Mouse (Mus musculus) neural tube, embryonic 13.5 days (tissue): ENCODE data around the gene Bex4. TPM values are rescaled to one million over a fixed set of nuclear protein-coding genes. Genes with fewer than 3 reads are reported as not detected.
"Not testable (repeated sequence)": the region's sequence is repeated elsewhere in the genome, so short reads cannot be mapped to it uniquely, and the experiment has no call there.

Experiments
- ATAC-seq: fragments of 200-750 bp; cut with Nextera tagmentation; 2 replicates; pipeline ENCODE4 v1.8.0; 2017; ENCODE audit warnings: low read depth, mild to moderate bottlenecking, moderate TSS enrichment, moderate library complexity
- H3K27ac ChIP-seq: fragments of 300-500 bp; sonication (generic); replicated peaks from 2 replicates; pipeline ENCODE4 v1.5.1; 2015; ENCODE audit warnings: moderate library complexity, mild to moderate bottlenecking, inconsistent platforms
- H3K27me3 ChIP-seq: fragments of 300-500 bp; sonication (generic); 2 replicates; pipeline ENCODE4 v1.6.1; 2015; ENCODE audit warnings: mild to moderate bottlenecking, inconsistent platforms
- H3K36me3 ChIP-seq: fragments of 300-500 bp; sonication (generic); 2 replicates; pipeline ENCODE4 v1.6.1; 2015; ENCODE audit warnings: mild to moderate bottlenecking, inconsistent platforms
- H3K4me1 ChIP-seq: fragments of 300-500 bp; sonication (generic); replicated peaks from 2 replicates; pipeline ENCODE4 v1.6.1; 2015; ENCODE audit warnings: inconsistent platforms
- H3K4me2 ChIP-seq: fragments of 300-500 bp; sonication (generic); 2 replicates; pipeline ENCODE4 v1.6.1; 2015; ENCODE audit warnings: inconsistent platforms, mild to moderate bottlenecking, moderate library complexity
- H3K4me3 ChIP-seq: fragments of 300-500 bp; sonication (generic); 2 replicates; pipeline ENCODE4 v1.5.1; 2015; ENCODE audit warnings: mild to moderate bottlenecking, inconsistent platforms
- H3K9ac ChIP-seq: fragments of 300-500 bp; sonication (generic); 2 replicates; pipeline ENCODE4 v1.6.1; 2015; ENCODE audit warnings: moderate library complexity, mild to moderate bottlenecking, inconsistent platforms
- H3K9me3 ChIP-seq: fragments of 300-500 bp; sonication (generic); 2 replicates; pipeline ENCODE4 v1.6.1; 2016; ENCODE audit warnings: inconsistent platforms
- WGBS: fragments of 180-500 bp; shearing (Covaris S2); methylation state at CpG from one replicate; pipeline ENCODE4 v1.1.7; 2015; 5-methylcytosine and 5-hydroxymethylcytosine counted together
- polyA plus RNA-seq: library from polyadenylated mRNA; unstranded; fragments of >200 nt; fragmentation: Nextera tagmentation; extraction: Ambion mirVana; gene quantifications from 2 replicates; pipeline ENCODE4 v1.2.1, GENCODE M21; 2015

The Bex4 gene
- polyA plus RNA-seq, 1 experiment from 2014 or later, result 97.9 TPM

GRCm38 (mm10) chrX:136139640-136140004, 826 bp downstream of the Bex4 start:
- not testable (repeated sequence) for H3K27ac ChIP-seq, ATAC-seq, H3K4me1 ChIP-seq, H3K36me3 ChIP-seq, H3K27me3 ChIP-seq, H3K9me3 ChIP-seq
- H3K4me3 ChIP-seq, result peak overlapping the region; percentile 40
- peak overlapping the region; percentile 54 for H3K4me2 ChIP-seq
- H3K9ac ChIP-seq, result peak overlapping the region; percentile 62
- 31% methylated on average over 5 of the region's 5 CpGs for WGBS

GRCm38 (mm10) chrX:136141385-136141784, 2.6 kb downstream of the Bex4 start:
- H3K27ac ChIP-seq, result no peak overlapping the region
- no peaks in the 10 kb centered on the region for H3K9me3 ChIP-seq
- no peak overlapping the region for H3K4me3 ChIP-seq
- H3K4me1 ChIP-seq, result no peaks in the 10 kb centered on the region
- no peak overlapping the region for H3K4me2 ChIP-seq
- no peak overlapping the region for H3K9ac ChIP-seq
- 90% methylated on average over 5 of the region's 5 CpGs for WGBS
- no peak for ATAC-seq
- H3K36me3 ChIP-seq, result no peaks in the 10 kb centered on the region
- H3K27me3 ChIP-seq, result no peaks in the 10 kb centered on the region

- H3K4me1 ChIP-seq, result no peaks in the 10 kb centered on the region
- no peaks in the 10 kb centered on the region for H3K36me3 ChIP-seq
- no peak overlapping the region for H3K27ac ChIP-seq
- H3K4me3 ChIP-seq, result no peak overlapping the region
- no peak overlapping the region for H3K9ac ChIP-seq
- H3K9me3 ChIP-seq, result no peaks in the 10 kb centered on the region
- WGBS, result 84% methylated on average over 2 of the region's 2 CpGs
- no peak overlapping the region for H3K4me2 ChIP-seq
- no peaks in the 10 kb centered on the region for H3K27me3 ChIP-seq
- ATAC-seq, result no peak
Observed at GRCm38 (mm10) chrX:136143711-136144110, 4.9 kb downstream of the Bex4 start.

- Histone ChIP-seq H3K36me3 (no peaks in the 10 kb centered on the region), H3K4me3 (no peak overlapping the region), H3K27me3 (no peaks in the 10 kb centered on the region), H3K9ac (no peak overlapping the region), H3K4me1 (no peaks in the 10 kb centered on the region), H3K4me2 (no peak overlapping the region), H3K9me3 (no peaks in the 10 kb centered on the region), H3K27ac (no peak overlapping the region)
- 85% methylated on average over 7 of the region's 7 CpGs for WGBS
- no peak for ATAC-seq
Observed at GRCm38 (mm10) chrX:136144195-136144594, 5.4 kb downstream of the Bex4 start.

- H3K27me3 ChIP-seq, result no peaks in the 10 kb centered on the region
- WGBS, result 66% methylated on average over 10 of the region's 10 CpGs
- no peak overlapping the region for H3K27ac ChIP-seq
- peak overlapping the region; percentile 52 for H3K4me2 ChIP-seq
- no peak for ATAC-seq
- H3K4me1 ChIP-seq, result peaks cover 6% of the 10 kb centered on the region
- H3K9ac ChIP-seq, result peak overlapping the region; percentile 73; the same call in 1 of the 2 replicates
- no peaks in the 10 kb centered on the region for H3K9me3 ChIP-seq
- peak overlapping the region; percentile 54 for H3K4me3 ChIP-seq
- H3K36me3 ChIP-seq, result no peaks in the 10 kb centered on the region
Observed at GRCm38 (mm10) chrX:136170625-136171024, 31.8 kb downstream of the Bex4 start.

GRCm38 (mm10) chrX:136171189-136172117, 32.7 kb downstream of the Bex4 start:
- H3K9me3 ChIP-seq, result no peaks in the 10 kb centered on the region
- H3K27ac ChIP-seq, result peak overlapping the region; percentile 85
- peak overlapping the region; percentile 73 for H3K9ac ChIP-seq
- H3K4me2 ChIP-seq, result peak overlapping the region; percentile 52
- peak overlapping the region; percentile 54 for H3K4me3 ChIP-seq
- peaks cover 6% of the 10 kb centered on the region for H3K4me1 ChIP-seq
- 22% methylated on average over 24 of the region's 24 CpGs for WGBS
- H3K36me3 ChIP-seq, result no peaks in the 10 kb centered on the region
- peak; percentile 87 for ATAC-seq
- no peaks in the 10 kb centered on the region for H3K27me3 ChIP-seq

- Histone ChIP-seq H3K4me1 (peaks cover 6% of the 10 kb centered on the region), H3K4me3 (peak within 1 kb of the TSS; percentile 54), H3K9ac (peak within 1 kb of the TSS; percentile 73), H3K27me3 (no peaks in the 10 kb centered on the region), H3K27ac (peak within 1 kb of the TSS; percentile 85), H3K9me3 (no peaks in the 10 kb centered on the region), H3K4me2 (peak within 1 kb of the TSS; percentile 52), H3K36me3 (no peaks in the 10 kb centered on the region)
- WGBS, result 10% methylated on average over 10 of the region's 10 CpGs
- ATAC-seq, result peak; percentile 96
Observed at GRCm38 (mm10) chrX:136172118-136172551, 33.3 kb downstream of the Bex4 start, which contains the start of gene Tceal8. TSS of gene Tceal8 (minus strand) at chrX:136172342.

GRCm38 (mm10) chrX:136172786-136173185, 34.0 kb downstream of the Bex4 start:
- H3K27me3 ChIP-seq, result 0 out of 2 replicates have a peak, but pooled peaks cover under 1% of the 10 kb centered on the region
- peak overlapping the region; percentile 85; the same call in 1 of the 2 replicates for H3K27ac ChIP-seq
- peak overlapping the region; percentile 54 for H3K4me3 ChIP-seq
- H3K36me3 ChIP-seq, result no peaks in the 10 kb centered on the region
- 22% methylated on average over 10 of the region's 10 CpGs for WGBS
- no peak for ATAC-seq
- peaks cover 6% of the 10 kb centered on the region for H3K4me1 ChIP-seq
- no peaks in the 10 kb centered on the region for H3K9me3 ChIP-seq
- peak overlapping the region; percentile 52 for H3K4me2 ChIP-seq
- H3K9ac ChIP-seq, result peak overlapping the region; percentile 61

GRCm38 (mm10) chrX:136180897-136181553, 42.2 kb downstream of the Bex4 start:
- no peak for ATAC-seq
- WGBS, result 26% methylated on average over 9 of the region's 11 CpGs
- 0 out of 2 replicates have a peak, but pooled peaks cover 3% of the 10 kb centered on the region for H3K27me3 ChIP-seq
- H3K27ac ChIP-seq, result no peak overlapping the region
- H3K4me1 ChIP-seq, result no peaks in the 10 kb centered on the region
- H3K36me3 ChIP-seq, result no peaks in the 10 kb centered on the region
- no peaks in the 10 kb centered on the region for H3K9me3 ChIP-seq
- H3K4me2 ChIP-seq, result no peak overlapping the region
- H3K4me3 ChIP-seq, result no peak overlapping the region
- H3K9ac ChIP-seq, result no peak overlapping the region

- 96% methylated on average over 1 of the region's 1 CpGs for WGBS
- ATAC-seq, result no peak
- Histone ChIP-seq H3K27ac (no peak overlapping the region), H3K27me3 (no peaks in the 10 kb centered on the region), H3K36me3 (no peaks in the 10 kb centered on the region), H3K9me3 (no peaks in the 10 kb centered on the region), H3K4me1 (no peaks in the 10 kb centered on the region), H3K4me3 (no peak overlapping the region), H3K4me2 (no peak overlapping the region), H3K9ac (no peak overlapping the region)
Observed at GRCm38 (mm10) chrX:136183107-136183506, 44.3 kb downstream of the Bex4 start.
